Mouse (Mus musculus) adrenal gland, postnatal 10 days (tissue): ENCODE measurements around the gene Nsmce1. TPM values are rescaled to one million over a fixed set of nuclear protein-coding genes. Genes with fewer than 3 reads are reported as not detected.
A peak's percentile ranks its signal among the peaks of the same experiment; 100 is the strongest.
"Not testable (repeated sequence)": the region's sequence is repeated elsewhere in the genome, so short reads cannot be mapped to it uniquely, and the experiment has no call there.

Experiments used
- DNase-seq: peaks from one replicate; pipeline ENCODE4 v3.0.0; 2021; ENCODE audit warnings: mixed read lengths
- total RNA-seq, 2 experiments: library from RNA; stranded (reverse); gene quantifications; 2 replicates each; pipeline ENCODE4 v1.2.3; 2021

Nsmce1 gene
- total RNA-seq, 2 experiments from 2014 or later, result 42.2 to 46.4 TPM

DNA sequence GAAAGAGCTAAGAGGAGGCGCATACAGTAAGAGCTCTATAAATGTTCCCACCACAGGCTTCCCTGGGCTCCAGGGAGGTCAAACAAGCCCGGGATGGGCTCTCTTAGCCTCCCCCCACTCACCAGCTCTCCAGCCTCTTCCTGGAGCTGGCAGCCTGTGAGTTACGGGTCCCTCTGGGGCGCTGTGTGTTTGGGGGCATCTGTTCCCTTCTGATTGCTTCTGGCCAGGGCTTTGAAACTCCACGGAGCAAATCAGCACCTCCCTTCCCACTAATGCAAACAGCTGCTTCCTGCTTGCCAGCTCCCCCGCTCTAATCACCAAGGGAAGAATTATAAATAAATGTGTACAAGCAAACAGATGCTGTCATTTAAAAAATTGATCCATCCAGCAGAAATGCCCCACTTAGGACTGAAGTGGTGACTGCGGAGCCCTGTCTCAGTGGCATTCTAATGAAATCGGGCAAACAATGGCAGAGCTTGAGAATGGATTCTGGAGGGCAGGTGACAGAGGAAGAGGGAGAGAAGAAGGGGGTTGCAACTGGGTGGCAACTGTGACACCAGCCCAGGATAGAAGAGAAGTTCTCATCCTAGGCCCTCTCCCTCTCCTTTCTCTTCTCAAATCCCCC is 56.6 kb downstream of the Nsmce1 start:
- DNase-seq, result no peak

- no peak for DNase-seq
Measured at GRCm38 (mm10) chr7:125433874-125434273, 57.5 kb downstream of the Nsmce1 start.

DNA sequence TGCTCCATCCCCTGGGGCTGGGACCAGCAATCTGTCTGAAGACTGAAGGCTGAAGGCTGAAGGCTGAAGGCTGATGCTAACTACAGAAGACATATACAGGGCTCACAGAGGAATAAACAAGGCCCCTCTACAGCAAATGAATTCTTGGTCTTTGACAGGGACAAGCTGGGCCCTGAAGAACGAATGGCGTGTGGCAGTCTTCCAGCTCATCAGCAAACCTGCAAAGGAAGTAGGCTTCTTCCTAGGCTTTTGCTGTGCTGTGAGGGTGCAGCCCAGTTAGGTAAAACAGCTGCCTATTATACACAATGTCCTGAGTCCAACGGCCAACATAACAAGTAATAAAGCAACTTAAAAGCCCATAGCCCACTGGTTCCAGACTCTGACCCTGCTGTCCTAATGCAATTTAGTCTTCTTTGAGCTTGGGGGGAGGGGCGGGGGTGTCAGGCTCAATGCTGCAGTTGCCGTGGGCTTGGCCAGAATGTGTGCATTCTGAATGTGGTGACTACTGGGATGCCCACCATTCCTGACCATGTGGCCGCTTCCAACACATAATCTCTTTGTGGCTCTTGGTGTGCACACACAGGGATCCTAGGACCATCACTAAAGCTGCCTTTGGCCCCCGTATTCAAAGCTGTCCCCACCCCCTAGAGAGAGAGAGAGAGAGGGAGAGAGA is 61.1 kb downstream of the Nsmce1 start:
- no peak for DNase-seq

- not testable (repeated sequence) for DNase-seq
Measured at GRCm38 (mm10) chr7:125428816-125429500, 62.4 kb downstream of the Nsmce1 start.

DNA sequence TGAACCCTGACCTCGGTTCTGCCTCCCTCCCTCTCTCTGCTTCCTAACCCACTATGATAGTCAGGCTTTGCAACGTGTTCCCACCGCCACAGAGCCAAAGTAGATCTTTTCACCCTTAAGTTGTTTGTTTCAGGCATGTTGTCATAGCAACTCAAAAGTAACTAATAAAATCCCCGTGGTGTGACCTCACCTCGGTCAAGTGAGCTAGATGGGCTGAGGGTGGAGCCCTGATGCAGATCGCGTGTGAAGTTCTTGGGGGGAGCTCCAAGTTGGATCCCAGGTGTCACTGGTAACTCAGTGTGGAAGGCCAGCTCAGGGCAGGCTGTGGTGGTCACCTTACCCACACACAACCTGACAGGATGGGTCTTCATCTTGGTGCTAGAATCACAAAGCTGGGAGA is 63.0 kb downstream of the Nsmce1 start:
- no peak for DNase-seq

DNA sequence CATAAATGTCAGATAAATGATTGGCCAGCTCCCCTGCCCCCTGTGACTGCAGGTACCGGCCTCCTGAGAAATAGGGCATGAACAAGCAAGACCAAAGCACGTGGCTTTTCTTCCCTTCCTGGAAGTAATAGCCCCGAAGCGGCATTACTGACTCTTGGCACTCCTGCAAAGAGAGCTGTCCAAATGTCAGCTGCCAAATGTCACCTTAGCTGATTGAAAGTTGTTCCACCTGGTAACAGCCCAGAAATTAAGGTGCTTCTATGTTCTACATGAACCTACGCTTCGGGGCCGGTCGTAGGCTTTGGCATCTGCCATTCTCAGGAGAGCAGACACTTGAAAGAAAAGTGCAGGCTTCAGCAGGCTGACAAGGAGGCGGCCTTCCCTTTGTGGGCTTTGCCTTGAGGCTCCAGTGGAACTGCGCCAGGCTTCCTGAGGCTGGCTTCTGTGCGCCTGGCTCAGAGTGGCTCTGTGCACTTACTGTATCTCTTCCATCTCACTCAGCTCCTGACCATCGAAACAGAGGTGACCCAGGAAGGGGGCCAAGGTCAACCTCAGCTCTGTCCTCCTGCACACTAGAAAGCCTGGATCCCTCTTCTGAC is 63.8 kb downstream of the Nsmce1 start:
- peak; percentile 78 for DNase-seq

- DNase-seq, result no peak
Measured at GRCm38 (mm10) chr7:125423056-125423455, 68.3 kb downstream of the Nsmce1 start.

DNA sequence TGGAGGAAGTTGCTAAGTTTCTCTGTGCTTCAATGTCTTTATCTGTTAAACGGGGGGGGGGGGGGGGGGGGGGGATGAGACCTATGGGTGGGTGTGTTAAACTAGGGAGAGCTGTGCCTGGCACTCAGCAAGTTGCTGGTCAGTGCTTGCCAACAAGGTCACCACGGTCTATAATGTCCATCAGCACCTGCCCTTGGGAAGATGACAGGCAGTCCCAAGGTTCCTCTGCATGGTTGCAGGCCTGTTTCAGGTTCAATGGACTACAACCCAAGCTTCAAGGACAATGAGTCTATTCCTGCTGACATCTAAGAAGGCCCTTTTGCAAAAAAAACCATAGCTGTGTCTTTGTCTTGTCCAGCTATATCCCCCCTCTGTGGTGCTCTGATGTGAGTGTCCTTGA is 69.5 kb downstream of the Nsmce1 start:
- DNase-seq, result peak; percentile 23

GRCm38 (mm10) chr7:125420190-125420589 is 71.2 kb downstream of the Nsmce1 start:
- DNase-seq, result peak; percentile 77

- DNase-seq, result peak; percentile 29
Measured at GRCm38 (mm10) chr7:125418413-125418812, 73.0 kb downstream of the Nsmce1 start.

Other genes starting within 250 kb of the Nsmce1 start
- gene Kdm8, start 46.9 kb downstream of the Nsmce1 start, total RNA-seq, result 1 to 10 TPM; 3.2 to 4.8 TPM
- 10 to 100 TPM; 43.9 to 51.3 TPM for gene Il4ra, start 60.5 kb upstream of the Nsmce1 start, total RNA-seq
- gene Il21r, start 111.8 kb upstream of the Nsmce1 start, total RNA-seq, result 1 to 10 TPM; 2.2 to 2.5 TPM
- gene Gtf3c1, start 216.2 kb upstream of the Nsmce1 start, total RNA-seq, result 10 to 100 TPM; 55.0 to 67.9 TPM
- 10 to 100 TPM; 16.7 to 17.8 TPM for gene D430042O09Rik, start 216.3 kb upstream of the Nsmce1 start, total RNA-seq